Mouse (Mus musculus) testis, adult 2 months (tissue): ENCODE data around the gene Bmyc.

Experiments used
- CTCF ChIP-seq: fragments of 200-500 bp; IDR thresholded peaks from 2 replicates; pipeline ENCODE4 v1.5.1; 2012; ENCODE audit warnings: low read depth, mild to moderate bottlenecking, inconsistent platforms, low read length, moderate library complexity; ENCODE audit not compliant: control insufficient read depth, insufficient read depth, insufficient replicate concordance
- POLR2A ChIP-seq: fragments of 200-500 bp; IDR thresholded peaks from 2 replicates; pipeline ENCODE4 v1.6.1; 2012; ENCODE audit warnings: low read depth, mild to moderate bottlenecking, inconsistent platforms, low read length, moderate library complexity; ENCODE audit not compliant: control insufficient read depth

DNA sequence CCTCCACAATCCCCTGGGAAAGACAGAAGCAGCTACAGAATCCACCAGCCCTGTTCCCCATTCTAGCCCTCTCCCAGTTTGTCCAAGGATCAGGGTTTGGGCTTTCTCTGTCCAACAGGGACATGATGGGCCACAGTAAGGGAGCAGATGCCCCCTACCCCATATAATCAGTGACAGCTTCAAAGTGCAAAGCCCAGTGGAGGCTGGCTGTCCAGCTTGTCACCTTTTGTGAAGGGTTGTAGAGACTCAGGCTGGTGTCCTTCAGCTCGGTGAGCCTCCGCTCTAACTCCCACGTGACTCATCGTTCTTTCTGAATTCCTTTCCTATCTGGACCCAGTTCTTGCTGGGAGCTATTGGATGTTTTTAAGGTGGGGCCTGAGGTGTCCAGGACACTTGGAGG lies 2.8 kb upstream of the Bmyc start:
- no peak for TF ChIP-seq CTCF
- TF ChIP-seq POLR2A: no peak
